Mouse (Mus musculus) heart, adult 18-20 months (tissue): ENCODE results near the gene Nbr1. TPM values are rescaled to one million over a fixed set of nuclear protein-coding genes. Genes with fewer than 3 reads are reported as not detected.
A peak's percentile ranks its signal among the peaks of the same experiment; 100 is the strongest.

ENCODE experiments used
- DNase-seq, 2 experiments: peaks; one replicate each; pipeline ENCODE4 v3.0.0; 2021 to 2022; ENCODE audit warnings: mixed read lengths in 1 of 2
- long read RNA-seq, 2 experiments: library from polyadenylated mRNA; stranded (forward); transcript quantifications; one replicate each; pipeline ENCODE4 v2.0.0; 2021
- total RNA-seq, 2 experiments: library from RNA; stranded (reverse); gene quantifications; 2 replicates each; pipeline ENCODE4 v1.2.3; 2021

Gene Nbr1
- 100 to 1,000 TPM in 1 of 2 experiments, 10 to 100 TPM in 1; 94.7 to 131 TPM for total RNA-seq
- long read RNA-seq, experiment 1, full-length matches to known transcripts: 12 of 29 reads
- long read RNA-seq, experiment 1, partial matches to known transcripts: 10 of 29 reads
- long read RNA-seq, experiment 1, other reads (novel, unspliced or antisense): 7 of 29 reads
- long read RNA-seq, experiment 2, full-length matches to known transcripts: 15 of 27 reads
- long read RNA-seq, experiment 2, partial matches to known transcripts: 4 of 27 reads
- long read RNA-seq, experiment 2, other reads (novel, unspliced or antisense): 8 of 27 reads

- DNase-seq: peak; percentile 93 to 97
These were observed at the start of gene Nbr1, which contains the start of gene Brca1 for GRCm38 (mm10) chr11:101551751-101552475. Nbr1 (plus strand) TSS chr11:101552149. Brca1 (minus strand) TSS chr11:101551955.

- DNase-seq: no peak
These were observed 45.6 kb upstream of the Nbr1 start for GRCm38 (mm10) chr11:101506269-101506780.

- no peak for DNase-seq
These were observed 44.9 kb upstream of the Nbr1 start for GRCm38 (mm10) chr11:101507090-101507489.

- no peak for DNase-seq
These were observed 33.0 kb upstream of the Nbr1 start for GRCm38 (mm10) chr11:101518937-101519336.

- no peak for DNase-seq
These were observed 32.6 kb upstream of the Nbr1 start for GRCm38 (mm10) chr11:101519364-101519763.

GRCm38 (mm10) chr11:101524446-101524845 is 27.5 kb upstream of the Nbr1 start:
- DNase-seq: no peak

- no peak for DNase-seq
These were observed 26.9 kb upstream of the Nbr1 start for GRCm38 (mm10) chr11:101525056-101525455.

- no peak for DNase-seq
These were observed 25.9 kb upstream of the Nbr1 start for GRCm38 (mm10) chr11:101525936-101526595.

- DNase-seq: no peak
These were observed 25.3 kb upstream of the Nbr1 start for GRCm38 (mm10) chr11:101526686-101527085.

- DNase-seq: no peak
These were observed 8.4 kb upstream of the Nbr1 start for GRCm38 (mm10) chr11:101543533-101543932.

GRCm38 (mm10) chr11:101544132-101544531 is 7.8 kb upstream of the Nbr1 start:
- DNase-seq: no peak

- no peak for DNase-seq
These were observed 3.4 kb upstream of the Nbr1 start for GRCm38 (mm10) chr11:101548526-101548925.

GRCm38 (mm10) chr11:101552476-101553300 is 739 bp downstream of the Nbr1 start:
- peak in 1 of 2 experiments; percentile 100 for DNase-seq

- peak in 1 of 2 experiments; percentile 25 for DNase-seq
These were observed 1.5 kb downstream of the Nbr1 start for GRCm38 (mm10) chr11:101553354-101553930.

GRCm38 (mm10) chr11:101556541-101556940 is 4.6 kb downstream of the Nbr1 start:
- DNase-seq: no peak

- DNase-seq: no peak
These were observed 5.0 kb downstream of the Nbr1 start for GRCm38 (mm10) chr11:101556954-101557353.

GRCm38 (mm10) chr11:101562391-101562790 is 10.4 kb downstream of the Nbr1 start:
- DNase-seq: peak; percentile 50 to 51

GRCm38 (mm10) chr11:101568421-101568820 is 16.5 kb downstream of the Nbr1 start:
- DNase-seq: no peak

GRCm38 (mm10) chr11:101576116-101576515 is 24.2 kb downstream of the Nbr1 start:
- no peak for DNase-seq

- DNase-seq: no peak
These were observed 29.3 kb downstream of the Nbr1 start for GRCm38 (mm10) chr11:101581081-101581764.
